Mouse (Mus musculus) heart, postnatal 0 days (tissue): ENCODE data around the gene Cnbd2.

Experiments used
- CTCF ChIP-seq: IDR thresholded peaks from 2 replicates; pipeline ENCODE4 v1.5.1; 2016; ENCODE audit warnings: antibody characterized with exemption, control low read depth, low read depth
- EP300 ChIP-seq: IDR thresholded peaks from 2 replicates; pipeline ENCODE4 v1.6.1; 2016; ENCODE audit warnings: antibody characterized with exemption, low read depth

DNA sequence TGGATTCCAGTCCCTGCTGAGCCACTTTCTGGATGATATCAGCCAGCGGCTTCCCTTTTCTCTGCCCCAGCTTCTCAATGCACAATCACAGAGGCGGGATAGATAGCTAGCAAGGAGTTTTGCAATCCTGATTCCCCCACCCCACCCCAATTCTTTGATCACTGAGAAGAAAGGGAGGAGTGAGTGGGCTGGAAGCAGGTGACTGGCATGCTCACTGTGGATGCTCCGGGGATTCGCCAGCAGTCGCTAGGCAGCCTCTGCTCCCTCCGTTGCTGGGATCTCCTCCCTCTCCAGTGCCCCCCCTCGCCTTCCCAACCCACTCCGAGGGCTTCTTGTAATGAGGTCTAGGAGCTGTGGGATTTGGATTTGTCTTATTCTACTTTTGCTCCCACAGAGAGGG lies 96.1 kb downstream of the Cnbd2 start:
- TF ChIP-seq CTCF: no peak
- TF ChIP-seq EP300: no peak
